Mouse (Mus musculus) embryo, embryonic 11.5 days (tissue): ENCODE data around the gene Olfr56.
"Not testable (repeated sequence)": the region's sequence is repeated elsewhere in the genome, so short reads cannot be mapped to it uniquely, and the experiment has no call there.

Experiments
- DNase-seq: peaks from one replicate; pipeline ENCODE4 v3.0.0-alpha.2; 2012; ENCODE audit warnings: low read depth, low spot score

Gene Olfr56

DNA sequence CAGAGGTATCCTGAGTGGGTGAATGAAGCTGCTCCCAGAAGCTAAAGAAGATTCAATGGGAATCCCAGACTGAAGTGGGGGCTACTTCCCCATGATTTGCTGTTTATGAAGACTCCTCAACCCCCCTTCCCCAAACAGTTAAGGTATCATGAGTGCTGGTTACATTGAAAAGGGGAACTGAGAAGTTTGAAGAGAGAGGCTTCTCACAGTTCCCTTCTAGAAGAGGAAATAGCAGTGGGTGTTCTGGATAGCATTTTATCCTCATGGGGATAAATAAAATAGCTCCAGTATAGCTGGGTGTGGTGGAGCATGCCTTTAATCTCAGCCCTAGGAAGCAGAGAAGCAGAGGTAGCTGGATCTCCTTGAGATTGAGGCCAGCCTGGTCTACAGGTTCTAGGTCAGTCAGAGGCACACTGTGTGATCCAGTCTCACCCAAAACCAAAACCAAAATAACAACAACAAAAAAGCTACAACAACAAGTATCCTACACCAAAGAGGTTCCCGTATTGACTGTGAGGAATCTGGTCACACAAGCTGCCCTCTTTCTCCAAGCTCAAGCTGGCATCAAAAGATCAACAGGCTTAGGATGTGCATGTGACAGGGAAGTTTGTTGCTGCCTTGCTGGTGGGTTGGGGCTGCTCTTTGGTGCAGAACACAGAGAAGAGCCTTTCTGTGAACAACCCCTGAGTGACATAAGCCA lies at the start of gene Olfr56:
Gene Olfr56 (plus strand): TSS at position 650 of the 700 bp plus-strand sequence.
- DNase-seq = not testable (repeated sequence)

DNA sequence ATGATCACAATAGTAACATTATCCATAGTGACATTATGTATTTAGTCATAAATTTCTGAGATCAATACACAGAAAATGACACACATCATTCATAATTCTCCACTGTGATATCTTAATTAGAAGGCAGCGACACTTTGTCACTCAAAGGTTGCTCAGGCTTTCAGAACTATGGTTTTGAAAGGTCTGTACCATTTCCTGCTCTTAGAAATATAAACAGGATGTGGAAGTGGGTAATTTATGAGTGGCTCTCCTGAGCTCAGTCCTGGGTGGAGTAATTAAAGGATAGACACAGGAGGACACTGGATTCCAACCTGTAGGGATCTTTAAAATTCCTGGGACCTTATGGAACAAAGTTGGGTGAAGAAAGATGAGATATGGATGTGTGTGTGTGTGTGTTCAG lies 45.3 kb upstream of the Olfr56 start:
- DNase-seq = not testable (repeated sequence)

DNA sequence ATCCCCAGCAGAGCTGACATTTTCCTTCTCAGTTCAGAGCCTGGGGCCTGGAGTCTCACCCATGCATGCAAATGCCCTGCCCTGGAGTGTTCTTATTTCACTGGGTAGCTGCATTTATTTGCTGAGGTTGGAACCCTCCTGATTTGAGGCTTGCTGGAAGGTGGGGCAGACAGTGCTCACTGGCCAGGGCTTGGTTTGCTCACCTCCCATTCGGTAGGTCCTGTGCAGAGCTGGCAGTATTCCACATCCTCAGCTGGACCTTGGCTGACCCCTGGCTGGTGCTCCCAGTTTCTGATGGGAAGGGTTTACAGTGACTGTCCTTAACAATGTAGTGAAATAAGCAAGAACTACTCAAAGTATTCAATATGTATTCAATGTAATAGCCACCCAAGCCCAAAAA lies 44.8 kb upstream of the Olfr56 start:
- not testable (repeated sequence) for DNase-seq

DNA sequence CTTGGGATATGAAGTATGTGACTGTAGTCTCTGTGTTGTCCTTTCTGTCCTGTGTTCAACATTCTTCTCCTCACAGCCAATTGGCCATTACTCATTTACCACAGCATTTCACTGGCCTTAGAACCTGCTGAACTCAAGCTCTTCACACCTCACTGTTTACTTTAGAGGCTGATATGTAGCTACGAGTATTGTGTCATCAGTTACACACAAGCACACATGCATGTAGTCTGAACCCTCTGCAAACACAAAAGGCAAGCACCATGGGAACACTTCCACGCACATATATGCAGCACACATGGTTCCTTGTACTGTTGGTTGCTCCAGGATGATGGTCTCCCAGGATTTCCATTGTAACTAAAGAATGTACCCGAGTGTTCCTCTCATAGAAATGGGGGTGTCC lies 43.4 kb upstream of the Olfr56 start:
- not testable (repeated sequence) for DNase-seq

DNA sequence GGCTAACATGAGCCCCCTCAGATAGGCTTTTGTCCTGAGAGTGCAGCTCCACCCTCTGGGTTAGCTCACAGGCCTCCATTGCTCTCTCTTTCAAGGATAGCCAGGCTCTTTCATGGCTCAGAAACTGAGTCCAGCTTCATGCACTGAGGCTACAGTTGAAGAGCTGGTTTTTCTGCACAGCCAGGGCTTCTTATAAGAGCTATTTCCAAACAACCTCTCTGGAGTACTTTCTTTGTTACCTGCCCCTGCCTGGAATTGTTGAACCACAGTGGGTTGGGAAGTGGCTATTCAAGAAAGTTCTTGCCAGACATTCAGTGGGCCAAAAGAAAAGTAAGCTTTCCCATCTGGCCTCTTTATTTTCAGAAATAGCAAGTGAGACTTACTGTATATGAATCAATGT lies 39.4 kb upstream of the Olfr56 start:
- DNase-seq = not testable (repeated sequence)

GRCm38 (mm10) chr11:48946090-48946489 lies 32.6 kb upstream of the Olfr56 start, which contains the start of gene Psme2b:
TSS of gene Psme2b (minus strand) at chr11:48946190.
- DNase-seq = not testable (repeated sequence)

GRCm38 (mm10) chr11:48974686-48975085 lies 4.0 kb upstream of the Olfr56 start:
- DNase-seq = not testable (repeated sequence)

DNA sequence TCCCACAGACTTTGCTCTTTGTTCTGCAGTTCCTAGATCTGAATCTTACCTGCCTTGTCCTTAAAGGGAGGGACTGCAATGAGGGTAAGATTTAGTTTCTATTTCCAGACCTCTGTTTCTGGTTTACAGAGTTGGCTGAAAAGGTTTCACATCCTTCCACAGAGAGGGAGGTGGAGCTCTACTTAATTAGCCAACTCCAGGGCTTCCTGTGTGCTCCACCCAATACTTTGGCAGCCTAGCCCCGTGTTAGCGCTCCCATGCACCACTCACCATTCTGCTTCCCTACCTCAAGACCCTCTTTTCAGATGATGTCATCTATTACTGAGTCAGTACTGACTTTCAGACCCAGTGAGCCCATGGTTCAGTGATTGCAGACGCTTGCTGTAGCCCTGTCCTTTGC lies 562 bp downstream of the Olfr56 start, which contains the start of gene 9930111J21Rik1:
Gene 9930111J21Rik1 (minus strand): TSS at position 148 of the 400 bp plus-strand sequence.
- not testable (repeated sequence) for DNase-seq

DNA sequence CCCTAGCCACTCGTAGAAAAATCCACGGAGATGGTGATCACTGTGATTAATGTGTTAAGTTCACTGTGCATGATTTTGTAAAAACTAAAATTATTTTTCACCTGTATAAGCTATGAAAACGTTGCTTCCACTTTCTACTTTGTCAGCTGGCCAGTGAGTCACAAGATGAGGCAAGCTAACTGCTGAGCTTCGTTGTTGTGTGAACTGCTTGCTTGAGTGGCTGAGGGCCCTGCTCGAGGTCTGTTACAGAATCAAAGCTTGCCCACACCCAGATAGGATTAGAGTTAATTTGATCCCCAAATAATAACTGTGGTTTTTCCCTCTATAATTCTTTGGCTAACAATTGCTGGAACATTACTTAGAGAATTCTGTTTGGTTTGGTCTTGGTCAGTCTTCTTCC lies 1.4 kb downstream of the Olfr56 start:
- not testable (repeated sequence) for DNase-seq

GRCm38 (mm10) chr11:48982848-48983247 lies 4.2 kb downstream of the Olfr56 start:
- DNase-seq = not testable (repeated sequence)

DNA sequence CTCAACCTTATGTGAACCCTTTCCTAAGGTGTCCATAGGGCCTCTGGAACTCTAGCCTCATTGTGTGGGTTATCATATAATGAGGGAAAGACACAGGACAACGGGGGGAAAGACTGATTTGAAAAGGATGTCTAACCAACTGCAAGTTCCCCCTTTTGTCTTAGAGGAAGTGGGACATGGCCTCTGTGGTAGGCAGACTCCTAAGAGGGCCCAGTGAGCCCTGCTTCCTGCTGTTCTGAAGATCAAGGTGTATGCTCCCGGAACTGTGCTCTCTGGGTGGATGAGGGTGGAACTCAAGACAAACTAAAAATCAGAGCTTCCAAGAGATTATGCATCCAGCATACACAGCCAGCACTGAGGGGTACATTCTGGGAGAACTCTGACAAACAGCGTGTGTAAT lies 9.5 kb downstream of the Olfr56 start:
- not testable (repeated sequence) for DNase-seq

GRCm38 (mm10) chr11:48989981-48990380 lies 11.3 kb downstream of the Olfr56 start:
- DNase-seq = not testable (repeated sequence)

GRCm38 (mm10) chr11:48991740-48992520 lies 13.2 kb downstream of the Olfr56 start, which contains the start of gene Gm12185:
TSS of gene Gm12185 (minus strand) at chr11:48992226.
- not testable (repeated sequence) for DNase-seq

GRCm38 (mm10) chr11:48993296-48993695 lies 14.6 kb downstream of the Olfr56 start:
- not testable (repeated sequence) for DNase-seq

- not testable (repeated sequence) for DNase-seq
These were observed 15.3 kb downstream of the Olfr56 start, which contains the start of gene Tgtp1 for GRCm38 (mm10) chr11:48994018-48994417. TSS of gene Tgtp1 (minus strand) at chr11:48994172.

- DNase-seq = not testable (repeated sequence)
These were observed 21.7 kb downstream of the Olfr56 start for GRCm38 (mm10) chr11:49000411-49000810.

GRCm38 (mm10) chr11:49006317-49006716 lies 27.6 kb downstream of the Olfr56 start:
- not testable (repeated sequence) for DNase-seq

- not testable (repeated sequence) for DNase-seq
These were observed 28.1 kb downstream of the Olfr56 start for GRCm38 (mm10) chr11:49006785-49007184.

GRCm38 (mm10) chr11:49012074-49012473 lies 33.4 kb downstream of the Olfr56 start:
- not testable (repeated sequence) for DNase-seq

DNA sequence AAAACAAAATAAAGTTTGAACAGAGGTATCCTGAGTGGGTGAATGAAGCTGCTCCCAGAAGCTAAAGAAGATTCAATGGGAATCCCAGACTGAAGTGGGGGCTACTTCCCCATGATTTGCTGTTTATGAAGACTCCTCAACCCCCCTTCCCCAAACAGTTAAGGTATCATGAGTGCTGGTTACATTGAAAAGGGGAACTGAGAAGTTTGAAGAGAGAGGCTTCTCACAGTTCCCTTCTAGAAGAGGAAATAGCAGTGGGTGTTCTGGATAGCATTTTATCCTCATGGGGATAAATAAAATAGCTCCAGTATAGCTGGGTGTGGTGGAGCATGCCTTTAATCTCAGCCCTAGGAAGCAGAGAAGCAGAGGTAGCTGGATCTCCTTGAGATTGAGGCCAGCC lies 71.4 kb downstream of the Olfr56 start:
- DNase-seq = not testable (repeated sequence)

DNA sequence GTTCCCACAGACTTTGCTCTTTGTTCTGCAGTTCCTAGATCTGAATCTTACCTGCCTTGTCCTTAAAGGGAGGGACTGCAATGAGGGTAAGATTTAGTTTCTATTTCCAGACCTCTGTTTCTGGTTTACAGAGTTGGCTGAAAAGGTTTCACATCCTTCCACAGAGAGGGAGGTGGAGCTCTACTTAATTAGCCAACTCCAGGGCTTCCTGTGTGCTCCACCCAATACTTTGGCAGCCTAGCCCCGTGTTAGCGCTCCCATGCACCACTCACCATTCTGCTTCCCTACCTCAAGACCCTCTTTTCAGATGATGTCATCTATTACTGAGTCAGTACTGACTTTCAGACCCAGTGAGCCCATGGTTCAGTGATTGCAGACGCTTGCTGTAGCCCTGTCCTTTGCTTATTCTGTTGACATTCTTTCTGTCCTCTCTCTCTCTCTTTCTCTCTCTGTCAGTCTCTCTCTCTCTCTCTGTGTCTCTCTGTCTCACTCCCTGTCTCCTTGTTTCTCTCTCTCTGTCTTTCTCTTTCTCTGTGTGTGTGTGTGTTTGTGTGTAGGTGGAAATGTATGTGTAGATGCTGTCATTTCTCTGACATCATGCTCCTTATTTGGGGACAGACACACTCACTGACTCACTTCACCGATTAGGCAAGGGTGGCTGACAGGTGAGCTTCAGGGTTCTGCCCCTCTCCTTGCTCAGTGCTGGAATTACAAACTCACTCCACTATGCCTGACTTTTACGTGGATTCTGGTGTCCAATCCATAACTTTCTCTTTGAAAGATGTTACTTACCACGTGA lies 72.6 kb downstream of the Olfr56 start, which contains the start of gene 9930111J21Rik2:
Gene 9930111J21Rik2 (minus strand): TSS at position 150 of the 799 bp plus-strand sequence.
- DNase-seq = not testable (repeated sequence)
